Mouse (Mus musculus): Measurements from ENCODE around the gene Nr2f6. TPM values are rescaled to one million over a fixed set of nuclear protein-coding genes. Genes with fewer than 3 reads are reported as not detected.
"Not testable (repeated sequence)": the region's sequence is repeated elsewhere in the genome, so short reads cannot be mapped to it uniquely, and the experiment has no call there.

Nr2f6 gene
- polyA plus RNA-seq, 1 experiment from 2014 or later: 49.1 TPM

- ATAC-seq (replicated peaks; ENCODE audit: low FRiP score) (peak; percentile 80), DNase-seq (ENCODE audit: low spot score) (peak; percentile 91)
- Histone ChIP-seq H3K36me3 (ENCODE audit: control insufficient read depth, insufficient read depth, low read length) (no peaks in the 10 kb centered on the region; the same call in 1 of the 2 replicates), H3K27ac (ENCODE audit: low read depth, low read length) (peak within 1 kb of the TSS; percentile 39), H3K27me3 (ENCODE audit: control insufficient read depth, insufficient read depth, low read length) (no peaks in the 10 kb centered on the region), H3K9ac (ENCODE audit: low read length) (peak within 1 kb of the TSS; percentile 63), H3K4me2 (ENCODE audit: low read depth, low read length, severe bottlenecking) (peak within 1 kb of the TSS; percentile 60), H3K4me3 (ENCODE audit: low read depth, low read length) (peak within 1 kb of the TSS; percentile 59), H3K9me3 (ENCODE audit: control insufficient read depth, low read length) (no peaks in the 10 kb centered on the region), H3K4me1 (replicated peaks; ENCODE audit: control insufficient read depth, insufficient read depth, low read length) (peaks cover 9% of the 10 kb centered on the region; the same call in 1 of the 2 replicates)
- WGBS: under 1% methylated on average over 56 of the region's 56 CpGs
Measured at GRCm38 (mm10) chr8:71366771-71367528, 14.8 kb downstream of the Nr2f6 start, which contains the start of gene Use1. Use1 (plus strand) TSS chr8:71366848.

DNA sequence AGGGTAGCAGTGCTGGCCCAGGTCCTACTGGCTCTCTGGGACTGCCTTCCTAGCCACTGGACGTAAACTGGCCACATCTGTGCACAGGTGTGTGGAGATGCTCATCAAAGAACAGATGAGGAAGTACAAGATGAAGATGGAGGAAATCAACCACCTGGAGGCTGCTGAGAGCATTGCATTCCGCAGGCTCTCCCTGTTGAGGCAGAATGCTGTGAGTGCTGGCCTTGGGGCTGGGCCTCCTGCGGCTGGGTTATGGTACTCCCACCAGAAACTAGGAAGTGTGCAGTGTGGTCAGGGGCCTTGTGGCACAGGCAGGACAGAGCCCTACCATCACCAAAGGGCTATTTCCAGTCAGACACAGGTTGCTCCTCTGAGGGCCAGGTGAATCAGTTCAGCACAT lies 23.7 kb downstream of the Nr2f6 start:
- ATAC-seq (replicated peaks; ENCODE audit: low FRiP score): no peak
- DNase-seq (ENCODE audit: low spot score): no peak
- Histone ChIP-seq H3K4me3 (ENCODE audit: low read depth, low read length) (no peak overlapping the region), H3K27me3 (ENCODE audit: control insufficient read depth, insufficient read depth, low read length) (no peaks in the 10 kb centered on the region), H3K4me1 (replicated peaks; ENCODE audit: control insufficient read depth, insufficient read depth, low read length) (no peaks in the 10 kb centered on the region), H3K36me3 (ENCODE audit: control insufficient read depth, insufficient read depth, low read length) (peaks cover 5% of the 10 kb centered on the region; the same call in 1 of the 2 replicates), H3K27ac (ENCODE audit: low read depth, low read length) (no peak overlapping the region), H3K9ac (ENCODE audit: low read length) (no peak overlapping the region), H3K4me2 (ENCODE audit: low read depth, low read length, severe bottlenecking) (no peak overlapping the region), H3K9me3 (ENCODE audit: control insufficient read depth, low read length) (no peaks in the 10 kb centered on the region)
- 87% methylated on average over 3 of the region's 3 CpGs for WGBS

- no peaks in the 10 kb centered on the region for H3K9me3 ChIP-seq (ENCODE audit: control insufficient read depth, low read length)
- peaks cover under 1% of the 10 kb centered on the region; the same call in 1 of the 2 replicates for H3K36me3 ChIP-seq (ENCODE audit: control insufficient read depth, insufficient read depth, low read length)
- no peaks in the 10 kb centered on the region for H3K27me3 ChIP-seq (ENCODE audit: control insufficient read depth, insufficient read depth, low read length)
- no peaks in the 10 kb centered on the region for H3K4me1 ChIP-seq (replicated peaks; ENCODE audit: control insufficient read depth, insufficient read depth, low read length)
- ATAC-seq (replicated peaks; ENCODE audit: low FRiP score) (no peak), DNase-seq (ENCODE audit: low spot score) (no peak)
- H3K9ac ChIP-seq (ENCODE audit: low read length): no peak overlapping the region
- H3K4me2 ChIP-seq (ENCODE audit: low read depth, low read length, severe bottlenecking): no peak overlapping the region
- no peak overlapping the region for H3K4me3 ChIP-seq (ENCODE audit: low read depth, low read length)
- H3K27ac ChIP-seq (ENCODE audit: low read depth, low read length): no peak overlapping the region
- WGBS: 85% methylated on average over 1 of the region's 1 CpGs
Measured at GRCm38 (mm10) chr8:71351520-71351919, 30.2 kb downstream of the Nr2f6 start.

- WGBS: 84% methylated on average over 3 of the region's 3 CpGs
- H3K4me1 ChIP-seq (replicated peaks; ENCODE audit: control insufficient read depth, insufficient read depth, low read length): no peaks in the 10 kb centered on the region
- H3K36me3 ChIP-seq (ENCODE audit: control insufficient read depth, insufficient read depth, low read length): peaks cover 5% of the 10 kb centered on the region; the same call in 1 of the 2 replicates
- H3K27ac ChIP-seq (ENCODE audit: low read depth, low read length): no peak overlapping the region
- H3K4me3 ChIP-seq (ENCODE audit: low read depth, low read length): no peak overlapping the region
- no peak overlapping the region for H3K4me2 ChIP-seq (ENCODE audit: low read depth, low read length, severe bottlenecking)
- no peaks in the 10 kb centered on the region for H3K9me3 ChIP-seq (ENCODE audit: control insufficient read depth, low read length)
- ATAC-seq (replicated peaks; ENCODE audit: low FRiP score) (no peak), DNase-seq (ENCODE audit: low spot score) (no peak)
- no peak overlapping the region for H3K9ac ChIP-seq (ENCODE audit: low read length)
- no peaks in the 10 kb centered on the region for H3K27me3 ChIP-seq (ENCODE audit: control insufficient read depth, insufficient read depth, low read length)
Measured at GRCm38 (mm10) chr8:71351117-71351516, 30.6 kb downstream of the Nr2f6 start.

- H3K4me3 ChIP-seq (ENCODE audit: low read depth, low read length): no peak overlapping the region
- no peaks in the 10 kb centered on the region for H3K4me1 ChIP-seq (replicated peaks; ENCODE audit: control insufficient read depth, insufficient read depth, low read length)
- no peak overlapping the region for H3K9ac ChIP-seq (ENCODE audit: low read length)
- no peak overlapping the region for H3K4me2 ChIP-seq (ENCODE audit: low read depth, low read length, severe bottlenecking)
- H3K27me3 ChIP-seq (ENCODE audit: control insufficient read depth, insufficient read depth, low read length): no peaks in the 10 kb centered on the region
- WGBS: 97% methylated on average over 1 of the region's 1 CpGs
- no peak for DNase-seq (ENCODE audit: low spot score)
- peaks cover 5% of the 10 kb centered on the region; the same call in 1 of the 2 replicates for H3K36me3 ChIP-seq (ENCODE audit: control insufficient read depth, insufficient read depth, low read length)
- no peak overlapping the region for H3K27ac ChIP-seq (ENCODE audit: low read depth, low read length)
- no peaks in the 10 kb centered on the region for H3K9me3 ChIP-seq (ENCODE audit: control insufficient read depth, low read length)
- no peak for ATAC-seq (replicated peaks; ENCODE audit: low FRiP score)
Measured at GRCm38 (mm10) chr8:71346581-71346980, 35.2 kb downstream of the Nr2f6 start.

DNA sequence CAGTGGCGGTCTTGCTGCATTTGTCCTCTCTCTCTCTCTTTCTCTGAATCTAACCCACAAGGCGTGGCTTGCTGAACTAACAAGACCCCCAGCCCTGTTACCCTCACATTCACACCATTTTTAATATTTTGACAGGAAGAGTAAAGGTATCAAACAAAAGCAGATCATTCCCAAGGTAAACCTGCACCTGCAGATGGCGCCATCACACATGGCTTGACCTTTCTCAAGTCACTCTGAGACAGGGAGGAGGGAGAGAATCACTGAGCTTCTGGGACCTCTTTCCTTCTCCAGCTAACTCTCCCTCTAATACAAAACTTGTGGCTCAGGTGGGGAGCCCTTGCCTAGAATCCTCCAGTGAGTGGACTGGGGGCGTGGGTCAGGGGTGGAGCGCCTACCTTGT lies 41.1 kb downstream of the Nr2f6 start:
- Histone ChIP-seq H3K9ac (ENCODE audit: low read length) (no peak overlapping the region), H3K36me3 (ENCODE audit: control insufficient read depth, insufficient read depth, low read length) (no peaks in the 10 kb centered on the region; the same call in 1 of the 2 replicates), H3K4me3 (ENCODE audit: low read depth, low read length) (no peak overlapping the region), H3K4me2 (ENCODE audit: low read depth, low read length, severe bottlenecking) (no peak overlapping the region), H3K27ac (ENCODE audit: low read depth, low read length) (no peak overlapping the region), H3K4me1 (replicated peaks; ENCODE audit: control insufficient read depth, insufficient read depth, low read length) (no peaks in the 10 kb centered on the region), H3K9me3 (ENCODE audit: control insufficient read depth, low read length) (no peaks in the 10 kb centered on the region), H3K27me3 (ENCODE audit: control insufficient read depth, insufficient read depth, low read length) (no peaks in the 10 kb centered on the region)
- ATAC-seq (replicated peaks; ENCODE audit: low FRiP score): no peak
- 71% methylated on average over 5 of the region's 5 CpGs for WGBS
- no peak for DNase-seq (ENCODE audit: low spot score)

- H3K27ac ChIP-seq (ENCODE audit: low read depth, low read length); DNase-seq (ENCODE audit: low spot score); H3K4me2 ChIP-seq (ENCODE audit: low read depth, low read length, severe bottlenecking); H3K4me3 ChIP-seq (ENCODE audit: low read depth, low read length); H3K9ac ChIP-seq (ENCODE audit: low read length); H3K27me3 ChIP-seq (ENCODE audit: control insufficient read depth, insufficient read depth, low read length); H3K9me3 ChIP-seq (ENCODE audit: control insufficient read depth, low read length); H3K4me1 ChIP-seq (replicated peaks; ENCODE audit: control insufficient read depth, insufficient read depth, low read length); ATAC-seq (replicated peaks; ENCODE audit: low FRiP score); H3K36me3 ChIP-seq (ENCODE audit: control insufficient read depth, insufficient read depth, low read length): not testable (repeated sequence)
- WGBS: 92% methylated on average over 5 of the region's 6 CpGs
Measured at GRCm38 (mm10) chr8:71337834-71338233, 43.9 kb downstream of the Nr2f6 start.

DNA sequence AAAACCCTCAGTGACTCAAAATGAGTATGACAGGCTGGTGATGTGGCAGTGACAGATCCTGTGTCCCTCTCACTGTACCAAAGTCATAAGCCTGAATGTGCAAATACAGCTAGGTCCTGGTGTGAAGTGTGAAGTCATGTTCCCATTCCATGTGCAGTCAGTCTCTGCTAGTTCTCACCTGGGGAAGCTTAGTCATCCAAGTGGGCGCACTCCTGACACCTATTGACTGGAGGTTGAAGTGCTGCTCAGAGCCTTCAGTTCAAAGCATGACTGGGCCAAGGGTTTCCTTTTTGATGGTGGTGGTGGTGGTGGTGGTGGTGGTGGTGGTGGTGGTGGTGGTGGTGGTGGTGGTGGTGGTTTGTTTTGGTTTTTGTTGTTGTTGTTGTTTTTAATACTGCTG lies 56.9 kb downstream of the Nr2f6 start:
- DNase-seq (ENCODE audit: low spot score): no peak
- WGBS: 95% methylated on average over 1 of the region's 1 CpGs
- no peak for ATAC-seq (replicated peaks; ENCODE audit: low FRiP score)

More for the DNA sequence above, 56.9 kb downstream of the Nr2f6 start:
- H3K36me3 ChIP-seq (ENCODE audit: control insufficient read depth, insufficient read depth, low read length): peaks cover 4% of the 10 kb centered on the region; the same call in 1 of the 2 replicates
- H3K4me1 ChIP-seq (replicated peaks; ENCODE audit: control insufficient read depth, insufficient read depth, low read length): no peaks in the 10 kb centered on the region
- H3K27me3 ChIP-seq (ENCODE audit: control insufficient read depth, insufficient read depth, low read length): no peaks in the 10 kb centered on the region
- H3K9me3 ChIP-seq (ENCODE audit: control insufficient read depth, low read length): no peaks in the 10 kb centered on the region
- no peak overlapping the region for H3K27ac ChIP-seq (ENCODE audit: low read depth, low read length)
- no peak overlapping the region for H3K4me2 ChIP-seq (ENCODE audit: low read depth, low read length, severe bottlenecking)
- no peak overlapping the region for H3K9ac ChIP-seq (ENCODE audit: low read length)
- H3K4me3 ChIP-seq (ENCODE audit: low read depth, low read length): no peak overlapping the region

All from forebrain, embryonic 11.5 days (tissue).